Comparison of ENCODE assay signal across 13 mouse cellular contexts in the genomic region with DNA sequence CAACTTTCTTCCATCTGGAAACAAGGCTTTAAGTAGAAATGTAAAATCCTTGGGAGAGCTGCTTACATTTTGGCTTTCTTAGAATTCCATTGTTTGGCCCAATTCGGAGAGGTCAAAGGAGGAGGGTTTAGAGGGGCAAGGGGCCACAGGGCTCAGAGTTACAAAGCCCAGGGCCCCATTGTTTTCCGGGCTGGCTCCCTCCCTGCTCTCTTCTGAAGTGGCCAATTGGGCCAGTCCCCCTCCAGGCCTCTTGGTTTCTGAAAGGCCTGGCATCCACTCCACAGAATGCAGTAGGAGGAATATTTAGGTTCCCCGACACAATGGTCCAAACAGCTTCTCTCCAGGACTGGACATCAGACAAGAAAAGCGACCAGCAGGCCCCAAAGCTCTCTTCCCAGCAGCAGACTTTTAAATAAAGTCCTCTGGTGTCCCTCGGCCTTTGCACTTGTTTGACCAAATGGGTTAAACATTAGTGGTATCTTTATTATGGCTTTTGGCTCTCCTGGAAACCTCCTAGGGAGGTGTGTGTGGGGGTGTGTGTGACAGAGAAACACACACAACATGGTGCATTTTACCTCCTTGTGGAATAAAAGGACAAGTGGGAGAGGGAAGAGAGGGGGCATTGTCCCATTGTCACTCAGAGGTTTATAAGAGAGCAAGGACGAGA.
DNase-seq lines count a peak whose midpoint lies in the region; ATAC-seq lines count a peak whose summit lies in the region.
"Had no signal": no experiment of that assay in that cellular context is flagged by ENCODE, and none has a peak within 500 bp of the region (broad histone marks: within the 10 kb centered on the region; RNA-seq: fewer than 3 reads in every experiment).

No protein-coding gene starts in this region.

- no peaks in the 10 kb centered on the region for H3K9me3 ChIP-seq in intestine, embryonic 14.5 days (ENCODE audit: control insufficient read depth, low read length)
- H3K9me3 ChIP-seq in intestine, embryonic 16.5 days (ENCODE audit: control insufficient read depth, low read length) = no peaks in the 10 kb centered on the region
- no peaks in the 10 kb centered on the region for H3K9me3 ChIP-seq in embryonic facial prominence, embryonic 10.5 days
- H3K9me3 ChIP-seq in limb, embryonic 15.5 days = no peaks in the 10 kb centered on the region
- H3K9me3 ChIP-seq: lung, embryonic 15.5 days had no signal

- no peak overlapping the region for H3K4me3 ChIP-seq in intestine, embryonic 14.5 days (ENCODE audit: low read depth, low read length)
- no peak overlapping the region for H3K4me3 ChIP-seq in intestine, embryonic 16.5 days (ENCODE audit: low read length)
- H3K4me3 ChIP-seq in embryonic facial prominence, embryonic 10.5 days = no peak overlapping the region
- H3K4me3 ChIP-seq in limb, embryonic 15.5 days = no peak overlapping the region
- H3K4me3 ChIP-seq: erythroblast, embryonic 14.5 days; lung, embryonic 15.5 days had no signal

- ATAC-seq in intestine, embryonic 14.5 days (replicated peaks; ENCODE audit: low FRiP score, low TSS enrichment, low read depth) = no peak
- no peak for ATAC-seq in intestine, embryonic 16.5 days
- no peak for ATAC-seq in limb, embryonic 15.5 days (ENCODE audit: insufficient number of reproducible peaks, low FRiP score, low TSS enrichment, low read depth)

- no peak overlapping the region for H3K9ac ChIP-seq in intestine, embryonic 14.5 days (ENCODE audit: low read length)
- no peak overlapping the region for H3K9ac ChIP-seq in intestine, embryonic 16.5 days (ENCODE audit: low read depth, low read length)
- no peak overlapping the region for H3K9ac ChIP-seq in limb, embryonic 15.5 days
- H3K9ac ChIP-seq: lung, embryonic 15.5 days had no signal

- H3K4me1 ChIP-seq in intestine, embryonic 14.5 days (replicated peaks; ENCODE audit: control insufficient read depth, insufficient read depth, low read length) = peaks cover 25% of the 10 kb centered on the region
- peaks cover 19% of the 10 kb centered on the region for H3K4me1 ChIP-seq in intestine, embryonic 16.5 days (ENCODE audit: control insufficient read depth, insufficient read depth, low read length)
- H3K4me1 ChIP-seq in embryonic facial prominence, embryonic 10.5 days = peaks cover 55% of the 10 kb centered on the region
- peaks cover 6% of the 10 kb centered on the region for H3K4me1 ChIP-seq in limb, embryonic 15.5 days

- no peaks in the 10 kb centered on the region for H3K27me3 ChIP-seq in intestine, embryonic 14.5 days (replicated peaks; ENCODE audit: control insufficient read depth, insufficient read depth, low read length)
- H3K27me3 ChIP-seq in intestine, embryonic 16.5 days (replicated peaks; ENCODE audit: control insufficient read depth, insufficient read depth, low read length) = no peaks in the 10 kb centered on the region
- peaks cover 40% of the 10 kb centered on the region for H3K27me3 ChIP-seq in embryonic facial prominence, embryonic 10.5 days (replicated peaks; ENCODE audit: low read depth, poor library complexity, severe bottlenecking)
- H3K27me3 ChIP-seq in limb, embryonic 15.5 days = no peaks in the 10 kb centered on the region
- H3K27me3 ChIP-seq: lung, embryonic 15.5 days had no signal

- H3K27ac ChIP-seq in intestine, embryonic 14.5 days (ENCODE audit: low read depth) = no peak overlapping the region
- H3K27ac ChIP-seq in intestine, embryonic 16.5 days (ENCODE audit: low read length) = no peak overlapping the region
- peak overlapping the region; percentile 26 for H3K27ac ChIP-seq in embryonic facial prominence, embryonic 10.5 days (replicated peaks)
- 0 out of 2 replicates have a peak overlapping the region, but pooled peaks have one; percentile 22 for H3K27ac ChIP-seq in limb, embryonic 15.5 days
- H3K27ac ChIP-seq: lung, embryonic 15.5 days had no signal

- peak; percentile 47 for DNase-seq in intestine, embryonic 14.5 days (ENCODE audit: low spot score)
- DNase-seq in embryo, embryonic 10 days (ENCODE audit: low spot score) = peak; percentile 74
- DNase-seq in embryonic facial prominence, embryonic 10.5 days (ENCODE audit: low spot score) = peak; percentile 49
- DNase-seq in layer of hippocampus, postnatal 14 days (ENCODE audit: low spot score in 2 of 2) = no peak
- no peak for DNase-seq in lung, adult 18-20 months
- DNase-seq: adrenal gland, postnatal 14 days; cerebellum, postnatal 25 days; heart, postnatal 14 days; right cerebral cortex, postnatal 14 days had no signal

- H3K4me2 ChIP-seq in intestine, embryonic 14.5 days (ENCODE audit: low read length) = no peak overlapping the region
- no peak overlapping the region for H3K4me2 ChIP-seq in intestine, embryonic 16.5 days (ENCODE audit: low read depth, low read length)
- H3K4me2 ChIP-seq in limb, embryonic 15.5 days = no peak overlapping the region
- H3K4me2 ChIP-seq: lung, embryonic 15.5 days had no signal

- H3K36me3 ChIP-seq in intestine, embryonic 14.5 days (ENCODE audit: control insufficient read depth, insufficient read depth, low read length) = no peaks in the 10 kb centered on the region
- no peaks in the 10 kb centered on the region for H3K36me3 ChIP-seq in intestine, embryonic 16.5 days (ENCODE audit: control insufficient read depth, insufficient read depth, low read length)
- no peaks in the 10 kb centered on the region for H3K36me3 ChIP-seq in embryonic facial prominence, embryonic 10.5 days (replicated peaks)
- H3K36me3 ChIP-seq in limb, embryonic 15.5 days = no peaks in the 10 kb centered on the region
- H3K36me3 ChIP-seq: lung, embryonic 15.5 days had no signal

- 55% methylated on average over 6 of the region's 6 CpGs for WGBS in intestine, embryonic 14.5 days
- WGBS in intestine, embryonic 16.5 days = 48% methylated on average over 6 of the region's 6 CpGs
- 27% methylated on average over 6 of the region's 6 CpGs for WGBS in embryonic facial prominence, embryonic 10.5 days
- WGBS in limb, embryonic 15.5 days = 70% methylated on average over 6 of the region's 6 CpGs

Comparison
In these comparisons a context has a peak if more than half of its experiments do, and no peak if none do; other contexts are left out.
1. DNase-seq: peak in intestine, embryonic 14.5 days (single experiment), embryo, embryonic 10 days (single experiment) and embryonic facial prominence, embryonic 10.5 days (single experiment); none in layer of hippocampus, postnatal 14 days (0 of 2) and lung, adult 18-20 months (0 of 2).
2. H3K27ac ChIP-seq: peak in embryonic facial prominence, embryonic 10.5 days (single experiment) and limb, embryonic 15.5 days (single experiment); none in intestine, embryonic 14.5 days (single experiment) and intestine, embryonic 16.5 days (single experiment).